Mouse (Mus musculus): ENCODE results near the gene Marveld3. TPM values are rescaled to one million over a fixed set of nuclear protein-coding genes. Genes with fewer than 3 reads are reported as not detected.

Marveld3 gene
- total RNA-seq (2021) = under 1 TPM in 1 of 2 experiments, not detected in 1; 0.17 TPM
- long read RNA-seq, experiment 1 = 0 reads
- long read RNA-seq, experiment 2 = 0 reads

- peak; percentile 27 to 55 for DNase-seq
Observed at GRCm38 (mm10) chr8:109961693-109962367, at the start of gene Marveld3. Marveld3 (minus strand) TSS chr8:109962203.

DNA sequence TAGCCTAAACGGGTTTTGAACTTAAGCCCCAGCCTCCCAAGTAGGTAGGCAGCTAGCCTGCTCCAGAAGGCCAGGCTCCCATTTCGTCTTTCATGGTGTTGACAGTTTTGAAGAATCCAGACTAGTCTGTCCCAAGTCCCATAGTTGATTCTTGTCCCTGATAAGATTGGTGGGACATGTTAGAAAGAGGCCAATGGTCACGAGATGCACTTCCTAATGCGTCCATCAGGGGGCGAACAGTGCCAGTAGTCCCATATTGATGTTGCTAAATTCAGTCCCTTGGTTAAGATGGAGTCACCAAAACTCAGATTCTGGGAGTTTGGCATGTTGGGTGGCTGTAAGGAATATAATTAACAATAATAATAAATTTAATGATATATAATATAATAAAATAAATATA, 48.9 kb upstream of the Marveld3 start:
- DNase-seq = peak; percentile 49 to 69

DNA sequence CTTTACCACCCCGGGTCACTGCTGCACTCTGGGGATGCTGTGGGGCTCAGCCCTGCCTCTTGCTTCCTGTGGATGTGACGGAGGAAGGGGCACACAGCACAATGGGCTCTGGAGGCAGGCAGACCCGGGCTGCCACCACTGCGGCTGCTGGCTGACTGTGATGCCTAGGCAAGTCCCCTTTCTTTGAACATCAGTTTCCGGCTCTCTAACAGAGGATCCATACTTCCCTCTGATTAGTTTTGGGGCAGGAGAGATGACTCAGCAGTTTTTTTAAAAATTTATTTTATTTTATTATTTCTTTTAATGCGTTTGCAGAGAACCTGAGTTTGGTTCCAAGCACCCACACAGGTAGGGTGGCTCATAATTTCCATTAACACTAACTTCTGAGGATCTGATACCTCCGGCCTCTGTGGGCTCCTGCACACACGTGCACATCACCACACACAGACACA, 47.0 kb upstream of the Marveld3 start:
- no peak for DNase-seq

DNA sequence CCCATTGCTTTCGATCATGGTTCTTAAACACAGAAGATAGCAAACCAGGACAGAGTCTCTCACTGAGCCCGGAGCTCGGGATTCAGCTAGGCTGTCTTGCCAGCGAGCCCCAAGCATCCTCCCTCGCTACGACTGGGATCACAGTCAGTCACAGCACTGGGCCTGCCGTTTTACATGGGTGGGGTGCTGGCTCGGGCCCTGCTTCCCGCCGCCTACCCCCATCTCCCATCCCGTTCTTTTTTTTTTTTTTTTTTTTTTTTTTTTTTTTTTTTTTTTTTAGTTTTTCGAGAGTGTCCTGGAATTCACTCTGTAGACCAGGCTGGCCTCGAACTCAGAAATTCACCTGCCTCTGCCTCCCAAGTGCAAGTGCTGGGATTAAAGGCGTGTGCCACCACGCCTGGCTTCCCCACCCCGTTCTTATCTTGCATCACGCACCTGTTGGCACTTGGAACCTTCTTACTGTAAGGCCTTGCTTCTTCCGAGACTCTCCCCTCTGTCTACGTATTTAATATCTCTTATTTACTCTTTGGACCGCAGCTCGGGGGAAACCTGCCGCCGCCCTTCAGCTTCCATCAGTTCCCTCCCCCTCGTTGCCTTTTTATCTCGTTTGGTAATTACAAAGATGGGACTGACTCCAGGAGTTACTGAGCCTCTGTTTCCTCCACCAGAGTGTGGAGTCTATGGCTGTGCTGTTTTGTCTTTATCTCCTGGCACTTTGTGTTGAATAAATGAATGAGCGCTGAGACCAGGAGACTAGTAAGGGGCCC, 46.4 kb upstream of the Marveld3 start:
- DNase-seq = no peak

- DNase-seq = no peak
Observed at GRCm38 (mm10) chr8:110006312-110007023, 44.5 kb upstream of the Marveld3 start.

- DNase-seq = no peak
Observed at GRCm38 (mm10) chr8:110004300-110004699, 42.3 kb upstream of the Marveld3 start.

DNA sequence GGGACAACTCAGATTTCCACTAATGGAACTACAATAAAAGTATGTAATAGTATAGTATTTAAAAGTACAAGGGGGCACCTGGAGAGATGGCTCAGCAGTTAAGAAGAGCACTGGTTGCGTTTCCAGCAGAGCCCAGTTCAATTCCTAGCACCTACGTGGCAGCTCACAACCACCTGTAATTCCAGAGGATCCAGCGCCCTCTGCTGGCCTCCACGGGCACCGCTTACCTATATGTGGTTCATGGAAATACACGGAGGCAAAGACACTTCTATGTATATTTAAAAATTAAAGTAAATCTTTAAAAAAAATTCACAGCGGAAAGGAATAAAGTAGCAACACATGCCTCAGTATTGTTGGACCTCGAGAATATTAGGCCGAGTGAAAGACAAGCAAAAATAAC, 41.0 kb upstream of the Marveld3 start:
- DNase-seq = peak; percentile 33 to 63

DNA sequence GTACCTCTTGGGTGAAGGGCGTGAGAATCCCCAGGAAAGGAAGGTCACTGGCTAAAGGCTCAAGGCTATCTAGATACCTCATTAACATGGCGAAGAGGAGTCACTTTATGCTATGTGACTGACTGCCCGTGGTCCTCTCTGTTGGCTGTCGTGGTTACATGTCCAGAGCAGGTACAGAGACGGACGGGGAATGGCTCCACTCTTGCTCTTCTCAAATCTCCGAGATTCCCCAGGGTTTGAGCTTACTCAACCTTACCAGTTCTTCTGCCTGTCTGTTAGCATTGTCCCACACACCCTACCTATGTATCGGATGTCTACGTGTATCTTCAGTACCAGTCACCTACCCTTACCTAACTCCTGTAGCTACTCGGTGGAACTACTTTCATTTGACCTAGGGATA, 38.0 kb upstream of the Marveld3 start:
- DNase-seq = no peak

- DNase-seq = no peak
Observed at GRCm38 (mm10) chr8:109998066-109998465, 36.1 kb upstream of the Marveld3 start.

DNA sequence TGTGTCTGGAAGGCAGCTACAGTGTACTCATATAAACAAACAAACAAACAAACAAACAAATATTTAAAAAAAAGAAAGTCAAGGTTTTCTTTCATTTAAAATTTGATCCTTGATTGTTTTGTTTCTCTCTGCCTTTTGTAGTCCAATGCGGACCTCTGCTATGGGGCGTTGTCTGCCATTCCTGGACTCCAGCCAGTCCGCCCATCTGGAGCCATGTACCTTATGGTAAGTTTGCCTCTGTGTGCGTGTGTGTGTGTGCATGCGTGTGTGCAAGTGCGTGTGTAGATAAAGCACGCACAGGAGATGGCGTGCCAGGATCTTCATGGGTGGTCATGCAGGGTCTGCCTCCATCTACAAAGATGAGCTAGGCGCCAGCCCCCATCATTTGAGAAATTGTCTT, 35.4 kb upstream of the Marveld3 start:
- DNase-seq = no peak

DNA sequence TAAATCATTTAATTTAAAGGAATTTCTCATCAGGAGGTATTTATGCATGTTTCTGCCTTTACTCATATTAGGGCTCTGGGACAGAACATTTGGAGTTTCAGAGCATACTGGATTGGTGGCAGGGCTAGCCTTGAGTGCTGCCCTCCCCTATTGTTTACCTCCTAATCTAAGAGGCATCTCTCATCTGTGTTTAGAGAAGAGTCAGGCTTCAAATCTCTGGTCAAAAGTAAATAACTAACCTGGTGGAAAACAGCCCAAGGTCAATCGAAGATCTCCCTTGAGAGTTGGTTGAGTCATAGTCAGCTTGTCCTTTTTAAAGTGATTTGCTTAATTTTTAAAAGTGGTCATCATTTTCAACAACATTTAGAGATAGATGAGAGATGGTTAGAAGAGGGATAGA, 30.9 kb upstream of the Marveld3 start:
- peak in 1 of 2 experiments; percentile 19 for DNase-seq

- no peak for DNase-seq
Observed at GRCm38 (mm10) chr8:109992166-109992565, 30.2 kb upstream of the Marveld3 start.

GRCm38 (mm10) chr8:109990224-109990623, 28.2 kb upstream of the Marveld3 start, which contains the start of gene Tat:
Tat (plus strand) TSS chr8:109990437.
- no peak for DNase-seq

DNA sequence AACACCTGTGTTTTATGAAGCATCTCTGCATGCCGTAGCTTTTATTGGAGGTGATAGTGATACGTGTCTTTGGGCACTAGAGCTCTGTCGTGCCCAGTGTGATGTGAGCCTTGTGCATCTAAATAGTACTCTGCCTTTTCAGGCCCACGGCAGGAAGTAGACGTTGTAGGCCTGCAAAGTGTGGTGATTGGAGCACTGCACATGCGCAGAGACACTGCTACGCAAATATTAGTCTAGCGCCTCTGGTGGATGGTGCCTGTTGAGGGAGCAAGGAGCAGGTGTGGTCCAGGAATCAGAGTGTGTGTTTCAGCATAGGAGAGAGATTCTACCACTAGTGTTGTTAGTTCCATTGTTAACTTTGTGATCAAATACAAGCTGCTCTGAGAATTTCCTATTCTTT, 27.1 kb upstream of the Marveld3 start:
- DNase-seq = no peak

- no peak for DNase-seq
Observed at GRCm38 (mm10) chr8:109987776-109988175, 25.8 kb upstream of the Marveld3 start.

- DNase-seq = peak; percentile 33 to 52
Observed at GRCm38 (mm10) chr8:109986384-109986783, 24.4 kb upstream of the Marveld3 start.

DNA sequence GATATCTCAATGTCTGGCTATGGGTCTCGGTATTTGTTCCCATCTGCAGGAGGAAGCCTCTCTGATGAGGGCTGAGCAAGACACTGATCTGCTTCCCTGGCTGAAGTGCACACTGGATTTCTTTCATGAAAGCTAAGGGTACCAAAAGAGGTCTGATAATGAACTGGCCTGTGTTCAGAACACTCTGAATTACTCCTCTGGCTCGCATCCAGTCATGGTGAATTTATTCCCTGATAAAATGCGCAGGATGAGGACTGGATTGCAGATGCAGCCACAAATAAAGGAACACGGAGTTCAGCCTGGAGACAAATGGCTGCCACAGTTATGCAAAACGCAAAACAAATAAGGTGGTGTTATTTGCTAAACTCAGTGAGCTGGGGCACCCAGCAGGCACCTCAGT, 21.9 kb upstream of the Marveld3 start:
- peak; percentile 9 to 66 for DNase-seq

DNA sequence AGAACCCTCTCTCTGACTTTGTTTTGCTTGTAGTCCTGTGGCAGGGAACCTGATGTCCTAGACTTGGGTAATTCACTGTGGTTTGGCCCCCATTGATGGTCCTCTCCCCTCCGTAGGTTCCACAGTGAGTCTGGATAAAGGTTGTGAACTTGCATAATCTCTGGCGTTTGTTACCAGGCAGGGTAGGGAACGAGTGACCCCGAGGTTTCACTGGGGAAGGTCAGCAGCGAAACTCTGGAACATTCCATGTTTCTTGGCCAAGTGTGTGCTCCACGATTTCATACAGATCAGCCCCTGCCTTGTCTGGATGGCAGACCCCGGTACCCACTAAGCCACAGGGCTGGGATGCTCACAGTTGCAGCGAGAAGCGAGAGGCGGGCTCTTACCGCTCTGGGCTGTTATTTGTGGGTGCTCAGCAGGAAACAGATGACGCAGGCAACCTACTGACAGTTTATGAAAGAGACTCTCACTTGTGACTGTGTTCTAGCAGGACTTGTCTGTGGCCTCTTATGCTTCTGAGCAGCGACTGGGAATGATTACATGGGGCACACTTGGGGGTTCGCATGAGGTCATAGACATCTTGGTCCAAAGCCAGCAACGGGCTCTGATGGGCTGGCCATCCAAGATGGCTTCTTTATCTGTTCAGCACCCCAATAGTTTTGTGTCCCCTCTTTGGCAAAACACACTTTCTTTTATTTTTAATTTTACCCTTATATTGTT, 20.5 kb upstream of the Marveld3 start:
- no peak for DNase-seq

GRCm38 (mm10) chr8:109979339-109979738, 17.3 kb upstream of the Marveld3 start:
- no peak for DNase-seq

GRCm38 (mm10) chr8:109972901-109973300, 10.9 kb upstream of the Marveld3 start:
- DNase-seq = no peak

DNA sequence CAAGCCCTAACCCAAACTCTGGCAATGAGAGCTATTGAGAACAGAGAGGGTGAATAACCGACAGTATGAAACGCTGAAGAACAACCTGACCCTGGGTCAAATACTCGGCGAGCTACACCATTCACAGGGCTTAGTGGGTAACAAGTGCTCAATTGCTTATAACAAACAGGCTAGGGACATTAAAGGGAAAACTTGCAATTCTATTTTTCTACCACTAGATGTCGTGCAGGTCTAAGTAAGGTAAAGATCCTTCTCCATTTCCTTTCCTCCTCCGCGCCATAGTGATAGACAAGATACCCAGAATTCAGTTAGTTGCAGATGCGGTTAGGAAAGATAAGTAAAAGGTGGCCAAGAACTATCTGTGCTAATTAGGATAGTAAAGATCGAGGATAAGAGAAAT, 8.3 kb upstream of the Marveld3 start:
- DNase-seq = no peak

DNA sequence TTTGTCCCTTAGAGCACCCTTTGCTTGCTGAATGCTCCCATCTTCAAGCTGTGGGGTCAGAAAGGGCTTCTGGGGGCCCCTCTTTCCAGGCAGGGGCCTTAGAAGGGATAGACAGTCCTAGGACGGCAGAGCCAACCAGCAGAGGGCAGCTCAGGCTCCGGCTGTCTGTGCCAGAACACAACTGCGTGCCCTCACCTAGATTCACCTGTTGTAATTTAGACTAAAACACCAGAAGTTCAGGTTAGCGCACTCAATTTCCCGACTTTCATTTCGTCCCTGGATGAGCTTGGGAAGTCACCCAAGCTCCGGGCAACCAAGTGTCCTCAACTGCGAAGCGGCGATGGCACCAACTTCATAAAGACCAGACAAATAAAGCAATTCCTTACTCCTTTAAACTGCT, 6.8 kb upstream of the Marveld3 start:
- DNase-seq = no peak

Data from adrenal gland, postnatal 36 days (tissue).